Mouse (Mus musculus) left cerebral cortex, postnatal 10 days (tissue): ENCODE measurements around the gene Tnip1. TPM values are rescaled to one million over a fixed set of nuclear protein-coding genes. Genes with fewer than 3 reads are reported as not detected.

Experiments used
- DNase-seq, 2 experiments: peaks; one replicate each; pipeline ENCODE4 v3.0.0; 2021 to 2022; ENCODE audit warnings: low spot score in 2 of 2, mixed read lengths in 1 of 2; ENCODE audit errors: extremely low spot score in 1 of 2
- intact Hi-C: fragments of 180-260 bp; cut with DNase I; formaldehyde crosslinking; loops from one replicate; pipeline ENCODE4 v1.15.1; 2025
- total RNA-seq, 2 experiments: library from RNA; stranded (reverse); gene quantifications; 2 replicates each; pipeline ENCODE4 v1.2.3; 2021

The Tnip1 gene
- total RNA-seq, 2 experiments from 2014 or later: 28.2 to 31.0 TPM

DNA sequence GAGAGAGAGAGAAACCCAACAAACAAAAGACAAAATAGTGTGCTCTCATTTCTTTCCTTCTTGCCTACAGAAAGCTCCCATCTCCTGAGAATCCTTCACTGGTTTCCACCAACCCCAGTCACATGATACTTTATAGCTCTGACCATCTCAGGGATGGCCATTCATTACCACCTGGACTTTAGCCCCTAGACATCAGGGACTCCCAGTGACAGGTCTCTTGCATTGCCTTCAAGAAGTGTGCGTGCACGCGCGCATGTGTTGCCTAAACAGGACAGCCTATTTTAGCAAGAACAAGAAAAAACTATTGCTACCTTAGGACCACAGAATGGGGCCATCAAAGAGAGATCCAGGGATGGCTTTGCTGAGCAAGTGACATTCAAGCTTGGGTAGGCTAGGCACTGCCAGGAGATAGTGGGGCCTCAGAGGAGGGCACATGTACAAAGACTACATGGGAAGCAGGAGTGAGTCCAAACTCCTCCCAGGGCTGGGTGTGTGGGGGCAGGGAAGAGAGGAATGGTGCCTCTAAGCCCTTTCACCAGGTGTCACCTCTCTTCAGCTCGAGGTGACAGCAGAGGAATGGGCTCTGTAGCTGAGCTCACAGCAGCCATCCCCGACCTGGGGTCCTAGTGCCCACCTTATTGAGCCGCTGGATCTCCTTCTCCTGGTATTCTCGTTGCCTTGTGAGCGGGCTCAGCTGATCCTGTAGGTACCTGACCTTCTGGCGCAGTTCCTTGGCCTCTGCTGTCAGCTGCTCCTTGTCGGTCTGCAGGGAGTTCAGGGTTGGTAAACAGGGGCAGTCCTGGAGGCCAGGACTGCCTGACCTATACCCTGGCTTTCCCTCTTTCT, 42.4 kb downstream of the Tnip1 start:
- DNase-seq: no peak
- intact Hi-C loops: no loop called here

DNA sequence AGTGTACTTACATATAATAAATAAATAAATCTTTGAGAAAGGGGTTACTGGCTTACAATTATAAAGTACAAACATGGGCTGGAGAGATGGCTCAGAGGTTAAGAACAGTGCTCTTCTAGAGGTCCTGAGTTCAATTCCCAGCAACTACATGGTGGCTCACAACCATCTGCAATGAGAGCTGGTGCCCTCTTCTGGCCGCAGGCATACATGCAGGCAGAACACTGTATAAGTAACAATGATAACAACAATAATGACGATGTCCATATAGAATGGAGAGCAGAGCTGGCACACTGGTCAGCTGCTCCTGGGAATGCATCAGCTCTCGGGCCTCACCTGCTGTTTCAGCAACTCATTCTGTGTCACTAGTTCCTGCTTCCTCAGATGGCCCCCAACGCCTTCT, 44.4 kb downstream of the Tnip1 start:
- intact Hi-C loops: no loop called here
- DNase-seq: no peak

DNA sequence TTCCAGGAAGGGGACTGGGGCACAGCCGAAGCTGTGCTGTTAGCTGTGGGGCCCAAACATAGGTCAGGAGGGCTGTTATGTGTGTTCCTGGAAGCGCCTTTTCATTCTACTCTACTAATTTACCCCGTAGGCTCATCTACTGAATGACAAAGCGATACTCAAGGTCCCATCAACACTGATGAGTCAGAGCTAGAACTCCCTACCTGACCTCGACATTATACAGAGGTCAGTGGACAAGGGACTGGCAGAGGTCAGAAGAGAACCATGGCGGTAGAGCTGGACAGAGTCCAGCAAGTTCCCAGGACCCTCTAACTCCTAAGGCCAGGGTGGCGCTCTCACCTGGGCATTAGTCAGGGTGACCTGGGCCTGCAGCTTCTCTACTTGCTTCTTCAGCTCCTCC, 45.3 kb downstream of the Tnip1 start:
- DNase-seq: no peak
- intact Hi-C loops: no loop called here

DNA sequence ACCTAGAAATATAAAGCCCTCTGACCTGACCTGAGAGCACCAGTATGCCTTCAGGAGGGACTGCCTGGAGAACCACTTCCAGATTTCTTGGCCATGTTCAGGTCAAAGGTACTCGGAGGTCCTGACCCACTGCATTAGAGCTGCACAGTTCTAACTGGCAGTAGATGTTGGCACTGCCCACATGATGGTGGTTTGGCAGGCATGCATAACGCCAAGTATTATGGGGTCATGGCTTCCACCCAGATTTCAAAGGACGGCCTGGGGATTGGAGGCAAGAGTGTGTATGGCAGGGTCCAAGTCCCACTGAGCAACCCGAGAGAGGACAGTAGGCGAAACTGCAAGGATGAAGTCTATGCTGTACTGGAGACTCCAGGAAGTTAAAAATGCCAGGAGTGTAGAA, 48.9 kb downstream of the Tnip1 start:
- DNase-seq: no peak
- intact Hi-C loops: no loop called here

DNA sequence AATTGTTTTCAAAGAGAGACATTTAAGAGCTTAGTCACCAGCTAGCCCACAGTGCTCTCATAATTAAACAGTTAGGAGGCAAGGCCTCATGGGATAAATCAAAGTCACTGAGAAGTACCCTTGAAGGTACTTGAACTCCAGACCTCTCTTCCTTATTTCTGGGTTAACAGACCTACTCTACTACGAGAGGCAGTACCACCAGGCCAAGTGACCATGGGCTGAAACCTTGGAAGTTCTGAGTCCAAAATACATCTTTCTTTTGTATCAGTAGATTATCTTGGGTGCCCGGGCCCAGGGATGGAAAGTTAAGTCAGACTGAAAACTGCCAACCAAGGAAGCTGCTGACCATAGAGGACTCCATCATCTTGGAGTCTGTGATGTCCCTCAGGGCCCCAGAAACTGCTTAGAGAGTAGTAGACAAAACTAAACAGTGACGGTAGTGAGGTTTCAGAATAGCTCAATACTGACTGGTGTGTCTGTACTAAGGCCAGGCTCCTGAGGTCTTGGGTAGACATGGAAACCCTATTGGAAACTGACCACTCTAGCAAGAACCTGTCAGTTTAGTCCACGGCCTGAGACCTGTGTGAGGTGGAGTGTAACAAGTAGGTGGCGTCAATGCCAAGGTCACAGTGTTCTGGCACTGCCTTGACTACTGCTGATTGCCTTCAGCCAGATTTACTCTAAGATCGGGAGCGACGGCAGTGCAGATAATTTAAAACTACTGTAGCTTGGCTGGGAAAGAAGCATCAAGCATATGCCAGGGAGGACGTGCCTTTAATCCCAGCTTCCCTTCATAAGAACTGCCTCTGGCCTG, 50.0 kb downstream of the Tnip1 start:
- DNase-seq: no peak
- intact Hi-C loops: no loop called here

- intact Hi-C loops: no loop called here
- no peak for DNase-seq
Observed at GRCm38 (mm10) chr11:54911671-54912502, 50.8 kb downstream of the Tnip1 start.

DNA sequence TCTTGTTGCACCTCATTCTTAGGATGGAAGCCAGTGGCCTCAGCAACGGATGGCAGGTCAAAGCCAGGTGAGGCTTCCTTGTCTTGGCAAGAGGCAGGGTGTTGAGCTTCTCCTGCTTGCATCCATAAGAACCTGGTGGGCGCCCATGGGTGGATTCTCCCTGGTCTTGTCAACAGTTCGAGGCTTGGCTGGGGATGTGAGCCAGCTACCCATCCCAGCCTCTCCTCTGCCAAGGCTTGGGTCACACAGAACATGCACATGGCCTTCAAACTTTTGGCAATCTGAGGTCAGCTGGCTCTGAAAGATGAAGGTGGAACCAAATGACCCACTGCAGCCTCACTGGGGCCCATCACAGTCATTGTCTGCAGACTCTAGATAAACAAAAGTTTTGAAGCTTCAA, 51.5 kb downstream of the Tnip1 start:
- DNase-seq: no peak
- intact Hi-C loops: no loop called here

DNA sequence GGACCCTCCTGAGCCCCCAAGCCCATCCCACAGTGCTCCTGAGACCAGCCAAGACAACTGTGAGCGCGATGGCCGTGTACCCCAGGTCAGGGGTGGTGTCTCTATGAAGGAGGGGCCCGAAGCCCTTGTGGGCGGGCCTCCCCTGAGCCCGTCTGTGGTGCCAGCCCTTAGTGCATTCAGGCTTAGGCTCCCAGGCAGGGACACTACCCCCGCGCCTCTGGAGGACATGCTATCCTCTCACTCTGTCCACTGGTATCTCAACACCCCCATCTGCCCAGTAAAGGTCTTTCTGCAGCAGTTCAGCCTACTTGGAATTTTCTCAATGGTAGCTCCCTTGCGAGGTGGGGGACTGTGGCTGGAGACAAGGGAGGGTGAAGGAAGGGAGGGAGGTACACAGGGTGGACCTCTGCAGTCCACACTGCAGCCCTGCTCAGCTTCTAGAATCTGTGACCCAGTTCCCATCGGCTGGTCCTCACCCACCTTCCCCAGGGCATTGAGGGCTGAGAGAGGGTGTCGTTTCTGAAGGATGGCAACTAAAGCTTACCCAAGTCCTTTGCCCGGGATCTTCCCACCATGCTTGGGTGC, 52.5 kb downstream of the Tnip1 start:
- intact Hi-C loops: no loop called here
- no peak for DNase-seq

DNA sequence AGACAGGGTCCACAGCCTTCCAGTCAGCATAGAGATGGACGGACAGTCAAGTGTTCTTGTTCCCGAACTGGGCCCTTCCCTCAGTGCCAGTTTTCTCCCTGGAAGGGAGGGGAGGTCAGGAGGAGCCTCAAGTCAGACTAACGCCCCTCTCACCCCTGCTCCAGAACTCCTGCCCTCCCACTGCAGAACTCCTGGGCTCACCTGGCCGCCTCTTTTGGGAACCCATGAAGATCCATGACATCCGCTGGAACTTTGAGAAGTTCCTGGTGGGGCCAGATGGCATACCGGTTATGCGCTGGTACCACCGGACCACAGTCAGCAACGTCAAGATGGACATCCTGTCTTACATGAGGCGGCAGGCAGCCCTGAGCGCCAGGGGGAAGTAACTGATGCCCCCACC, 53.4 kb downstream of the Tnip1 start:
- intact Hi-C loops: no loop called here
- no peak for DNase-seq

GRCm38 (mm10) chr11:54907259-54907658, 55.5 kb downstream of the Tnip1 start:
- intact Hi-C loops: no loop called here

GRCm38 (mm10) chr11:54906466-54906865, 56.3 kb downstream of the Tnip1 start:
- intact Hi-C loops: no loop called here
- no peak for DNase-seq

More at GRCm38 (mm10) chr11:54907259-54907658, 55.5 kb downstream of the Tnip1 start:
- no peak for DNase-seq

DNA sequence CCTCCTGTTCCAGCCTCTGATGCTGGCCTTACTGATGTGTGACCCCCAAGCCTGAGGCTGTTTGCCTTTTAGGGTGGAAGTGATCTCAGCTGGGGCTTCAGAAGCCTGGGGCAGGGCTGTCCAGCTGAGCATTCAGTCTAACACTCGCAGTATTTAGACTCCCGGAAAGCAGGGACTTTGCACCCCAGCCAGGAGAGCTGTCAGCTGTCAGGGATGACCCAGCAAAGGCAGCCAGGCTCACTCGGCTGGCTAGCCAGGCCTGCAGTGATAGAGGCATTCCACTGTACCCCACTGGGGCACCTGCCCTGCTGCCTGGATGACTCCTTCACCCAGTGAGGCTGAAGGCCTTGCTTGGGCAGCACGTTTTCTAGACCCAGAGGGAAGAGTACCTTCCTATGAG, 56.8 kb downstream of the Tnip1 start:
- DNase-seq: no peak
- intact Hi-C loops: no loop called here

DNA sequence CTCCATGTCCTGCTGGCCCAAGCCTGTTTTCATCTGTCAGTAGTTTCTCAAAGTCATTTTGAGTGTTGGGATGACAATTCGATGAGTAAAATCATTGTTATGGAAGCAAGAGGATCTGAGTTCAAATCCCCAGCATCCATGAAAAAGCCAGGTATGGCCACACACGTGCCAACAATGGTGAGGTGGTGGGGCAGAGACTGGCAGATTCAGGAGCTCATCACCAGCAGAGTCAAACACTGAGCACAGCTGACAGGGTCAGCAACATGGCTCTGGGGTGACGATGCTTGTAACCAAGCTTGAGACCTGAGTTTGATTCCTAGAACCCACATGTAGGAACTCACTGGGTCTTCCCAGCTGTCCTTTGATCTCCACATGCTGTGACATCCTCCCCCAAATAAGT, 57.6 kb downstream of the Tnip1 start:
- DNase-seq: no peak
- intact Hi-C loops: no loop called here

GRCm38 (mm10) chr11:54903940-54904706, 58.6 kb downstream of the Tnip1 start:
- no peak for DNase-seq
- intact Hi-C loops: no loop called here

DNA sequence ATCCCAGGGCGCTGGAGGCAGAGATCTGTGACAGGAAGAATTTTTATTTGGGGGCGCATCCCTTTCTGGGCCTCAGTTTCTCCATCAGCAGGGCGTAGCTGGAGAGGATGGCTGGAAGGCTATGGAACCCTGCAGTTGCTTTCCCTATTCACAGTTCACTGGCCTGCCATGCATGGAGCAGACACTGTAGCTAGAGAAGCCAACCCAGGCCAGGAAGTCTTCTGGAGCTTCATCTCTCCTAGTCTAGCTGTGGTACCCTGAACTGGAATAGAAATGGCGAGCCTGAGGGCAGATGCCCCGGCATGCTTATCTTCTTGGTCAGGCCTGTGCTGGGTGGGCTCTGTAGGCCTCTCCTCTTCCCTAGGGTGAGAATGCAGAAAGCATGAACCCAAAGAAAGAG, 59.4 kb downstream of the Tnip1 start:
- no peak for DNase-seq
- intact Hi-C loops: no loop called here

DNA sequence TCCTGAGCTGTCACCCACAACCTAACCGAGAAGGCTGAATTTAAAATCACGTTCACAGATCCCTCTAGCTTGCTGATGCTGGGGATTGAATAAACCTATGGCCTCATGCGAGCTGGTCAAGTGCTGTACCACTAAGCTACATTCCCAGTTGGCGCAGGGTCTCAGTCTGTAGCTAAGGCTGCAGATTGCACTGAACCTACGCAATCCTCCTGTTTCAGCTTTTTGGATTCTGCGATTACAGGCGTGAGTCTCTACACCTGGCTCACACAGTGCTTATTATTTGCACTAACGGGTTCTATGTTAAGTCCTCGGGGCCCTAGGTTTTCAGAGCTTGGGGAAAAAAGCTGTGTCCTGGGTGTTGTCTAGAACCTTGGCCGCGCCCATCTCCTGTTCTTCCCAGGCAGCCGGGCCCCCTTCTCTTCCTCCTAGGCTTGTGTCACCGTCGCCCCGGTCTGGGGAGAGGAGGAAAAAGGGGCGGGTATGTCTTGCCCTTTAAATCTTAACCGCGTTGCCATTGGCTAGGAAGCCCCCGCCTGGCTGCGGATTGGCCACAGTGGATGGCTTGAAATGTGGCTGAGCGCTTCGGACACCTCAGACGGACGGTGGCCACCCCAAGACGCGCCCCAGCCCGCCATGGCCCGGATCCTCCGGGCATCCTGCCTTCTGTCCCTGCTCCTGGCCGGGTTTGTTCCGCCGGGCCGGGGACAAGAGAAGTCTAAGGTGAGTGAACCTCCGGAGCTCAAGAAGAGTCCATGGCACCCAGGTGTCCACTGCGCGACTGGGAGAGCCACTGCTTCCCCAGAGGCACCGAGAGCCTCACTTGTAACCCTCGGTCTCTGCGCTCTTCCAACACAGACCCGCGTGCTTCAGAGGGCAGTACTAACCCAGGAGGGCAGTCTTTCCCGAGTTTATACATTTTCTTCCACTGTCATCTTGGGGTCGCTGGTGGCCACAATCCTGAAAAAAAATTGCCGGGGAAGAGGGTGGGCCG, 60.1 kb downstream of the Tnip1 start, which contains the start of gene Gpx3:
Gene Gpx3, plus strand, starts transcription at position 121 of the 991 bp plus-strand sequence.
- intact Hi-C loops: no loop called here
- DNase-seq: peak; percentile 50 to 66

DNA sequence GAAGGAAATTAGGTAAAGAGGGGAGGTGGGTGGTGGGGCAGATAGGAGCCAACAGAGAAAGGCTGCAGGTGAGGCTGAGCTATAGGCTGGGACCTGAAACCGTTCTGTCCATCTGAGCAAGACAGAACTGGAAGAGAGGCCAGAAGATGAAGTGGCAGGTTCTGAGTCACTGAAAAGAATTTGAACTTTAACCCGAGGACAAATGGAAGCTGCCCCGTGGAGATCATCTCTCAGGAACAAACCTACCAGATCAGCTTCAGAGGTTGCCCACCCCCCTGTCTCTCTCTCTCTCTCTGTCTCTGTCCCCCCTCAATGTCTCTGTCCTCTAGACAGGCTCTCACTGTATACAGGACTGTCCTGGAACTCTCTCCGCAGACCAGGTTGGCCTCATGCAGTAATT, 63.1 kb downstream of the Tnip1 start:
- DNase-seq: no peak
- intact Hi-C loops: no loop called here
